Mouse (Mus musculus) embryonic facial prominence, embryonic 14.5 days (tissue): ENCODE data around the gene Gpr55. TPM values are rescaled to one million over a fixed set of nuclear protein-coding genes. Genes with fewer than 3 reads are reported as not detected.
A peak's percentile ranks its signal among the peaks of the same experiment; 100 is the strongest.

Experiments
- ATAC-seq: fragments of 200-750 bp; cut with Nextera tagmentation; 2 replicates; pipeline ENCODE4 v1.8.0; 2017; ENCODE audit warnings: low read depth, moderate number of reproducible peaks, moderate TSS enrichment
- DNase-seq: peaks from one replicate; pipeline ENCODE4 v3.0.0-alpha.2; 2015; ENCODE audit warnings: low spot score
- H3K27ac ChIP-seq: fragments of 300-500 bp; sonication (generic); replicated peaks from 2 replicates; pipeline ENCODE4 v1.5.1; 2014; ENCODE audit warnings: low read depth, mild to moderate bottlenecking, low read length, moderate library complexity
- H3K27me3 ChIP-seq: fragments of 300-500 bp; sonication (generic); replicated peaks from 2 replicates; pipeline ENCODE4 v1.6.1; 2014; ENCODE audit warnings: low read length; ENCODE audit not compliant: control insufficient read depth, insufficient read depth
- H3K36me3 ChIP-seq: fragments of 300-500 bp; sonication (generic); 2 replicates; pipeline ENCODE4 v1.6.1; 2014; ENCODE audit warnings: low read length, mixed read lengths; ENCODE audit not compliant: control insufficient read depth, insufficient read depth
- H3K4me1 ChIP-seq: fragments of 300-500 bp; sonication (generic); 2 replicates; pipeline ENCODE4 v1.6.1; 2014; ENCODE audit warnings: antibody characterized with exemption, low read length; ENCODE audit not compliant: control insufficient read depth, insufficient read depth
- H3K4me2 ChIP-seq: fragments of 300-500 bp; sonication (generic); 2 replicates; pipeline ENCODE4 v1.6.1; 2014; ENCODE audit warnings: low read depth, mild to moderate bottlenecking, low read length, moderate library complexity, mixed read lengths
- H3K4me3 ChIP-seq: fragments of 300-500 bp; sonication (generic); 2 replicates; pipeline ENCODE4 v1.5.1; 2014; ENCODE audit warnings: low read depth, mild to moderate bottlenecking, low read length
- H3K9ac ChIP-seq: fragments of 300-500 bp; sonication (generic); 2 replicates; pipeline ENCODE4 v1.6.1; 2014; ENCODE audit warnings: low read depth, mild to moderate bottlenecking, low read length, moderate library complexity, mixed read lengths
- H3K9me3 ChIP-seq: fragments of 300-500 bp; sonication (generic); 2 replicates; pipeline ENCODE4 v1.6.1; 2016; ENCODE audit warnings: low read length; ENCODE audit not compliant: control insufficient read depth
- WGBS: fragments of 180-500 bp; shearing (Covaris S2); extraction: QIAGEN DNeasy Blood & Tissue Kit; methylation state at CpG from one replicate; pipeline ENCODE4 v1.1.7; 2014; 5-methylcytosine and 5-hydroxymethylcytosine counted together
- polyA plus RNA-seq: library from polyadenylated mRNA; unstranded; fragments of >200 nt; fragmentation: Nextera tagmentation; extraction: Ambion mirVana; gene quantifications from 2 replicates; pipeline ENCODE4 v1.2.1, GENCODE M21; 2014

Gpr55 gene
- polyA plus RNA-seq, 1 experiment from 2014 or later = not detected

- ATAC-seq = peak; percentile 30; the same call in 1 of the 2 replicates
- DNase-seq = peak; percentile 88
- Histone ChIP-seq H3K9me3 (no peaks in the 10 kb centered on the region), H3K4me1 (peaks cover 39% of the 10 kb centered on the region), H3K36me3 (no peaks in the 10 kb centered on the region), H3K4me3 (peak overlapping the region; percentile 84), H3K27ac (peak overlapping the region; percentile 93), H3K9ac (peak overlapping the region; percentile 83), H3K4me2 (peak overlapping the region; percentile 85), H3K27me3 (no peaks in the 10 kb centered on the region)
- WGBS = under 1% methylated on average over 20 of the region's 30 CpGs
Measured at GRCm38 (mm10) chr1:85894748-85895360, 66.0 kb downstream of the Gpr55 start.

- Histone ChIP-seq H3K4me3 (peak within 1 kb of the TSS; percentile 84), H3K9ac (peak within 1 kb of the TSS; percentile 83), H3K27me3 (no peaks in the 10 kb centered on the region), H3K9me3 (no peaks in the 10 kb centered on the region), H3K4me2 (peak within 1 kb of the TSS; percentile 85), H3K4me1 (peaks cover 37% of the 10 kb centered on the region), H3K36me3 (no peaks in the 10 kb centered on the region), H3K27ac (peak within 1 kb of the TSS; percentile 93)
- ATAC-seq (peak; percentile 86), DNase-seq (peak; percentile 94)
- WGBS = under 1% methylated on average over 19 of the region's 35 CpGs
Measured at GRCm38 (mm10) chr1:85894231-85894747, 66.5 kb downstream of the Gpr55 start, which contains the start of gene Itm2c. Gene Itm2c, plus strand, starts transcription at chr1:85894281.

Other genes starting within 250 kb of the Gpr55 start
- 1.7 and 2.5 TPM in 2 replicates for gene A630001G21Rik, start 182.4 kb downstream of the Gpr55 start, polyA plus RNA-seq
- gene Cab39, start 167.6 kb downstream of the Gpr55 start, polyA plus RNA-seq = 45.1 and 45.2 TPM in 2 replicates
- gene Itm2c, start 66.7 kb downstream of the Gpr55 start, polyA plus RNA-seq = 158 and 177 TPM in 2 replicates
- 0.43 and 0.54 TPM in 2 replicates for gene 4933407L21Rik, start 32.5 kb downstream of the Gpr55 start, polyA plus RNA-seq
- gene Spata3, start 55.8 kb upstream of the Gpr55 start, polyA plus RNA-seq = not detected in 2 replicates
- gene 2810459M11Rik, start 84.9 kb upstream of the Gpr55 start, polyA plus RNA-seq = 0.68 and 1.4 TPM in 2 replicates
- gene Psmd1, start 103.4 kb upstream of the Gpr55 start, polyA plus RNA-seq = 159 and 174 TPM in 2 replicates
- 1.2 and 2.0 TPM in 2 replicates for gene Htr2b, start 151.0 kb upstream of the Gpr55 start, polyA plus RNA-seq
- 0.51 TPM in 1 of 2 replicates, not detected in the other for gene Gm21972, start 172.6 kb upstream of the Gpr55 start, polyA plus RNA-seq
- 17.4 and 21.4 TPM in 2 replicates for gene Armc9, start 193.8 kb upstream of the Gpr55 start, polyA plus RNA-seq